Mouse (Mus musculus): Measurements from ENCODE around the gene Itsn2. TPM values are rescaled to one million over a fixed set of nuclear protein-coding genes. Genes with fewer than 3 reads are reported as not detected.

Gene Itsn2
- total RNA-seq, 2 experiments from 2014 or later: 58.3 to 65.3 TPM

Other genes with a start within 250 kb of the Itsn2 start
- 100 to 1,000 TPM; 103 to 108 TPM for gene Ncoa1, start 115.5 kb upstream of the Itsn2 start, total RNA-seq (2021)
- not detected for gene Gm3625, start 289 bp downstream of the Itsn2 start, total RNA-seq (2021)
- 1 to 10 TPM; 1.7 to 2.4 TPM for gene Fam228a, start 145.8 kb downstream of the Itsn2 start, total RNA-seq (2021)
- gene Pfn4, start 176.4 kb downstream of the Itsn2 start, total RNA-seq (2021): 10 to 100 TPM; 12.8 to 13.7 TPM
- gene Fam228b, start 176.6 kb downstream of the Itsn2 start, total RNA-seq (2021): 10 to 100 TPM; 19.5 to 25.1 TPM
- gene Sf3b6, start 224.9 kb downstream of the Itsn2 start, total RNA-seq (2021): 100 to 1,000 TPM in 1 of 2 experiments, 10 to 100 TPM in 1; 85.5 to 104 TPM
- 100 to 1,000 TPM; 115 to 124 TPM for gene Fkbp1b, start 249.0 kb downstream of the Itsn2 start, total RNA-seq (2021)

Measured in layer of hippocampus, postnatal 10 days (tissue).